Mouse (Mus musculus) left cerebral cortex, postnatal 14 days (tissue): ENCODE results near the gene Calr. TPM values are rescaled to one million over a fixed set of nuclear protein-coding genes. Genes with fewer than 3 reads are reported as not detected.
"Not testable (repeated sequence)": the region's sequence is repeated elsewhere in the genome, so short reads cannot be mapped to it uniquely, and the experiment has no call there.

Source experiments
- DNase-seq, 2 experiments: peaks; one replicate each; pipeline ENCODE4 v3.0.0; 2021 to 2022; ENCODE audit warnings: low spot score in 2 of 2, mixed read lengths in 1 of 2
- intact Hi-C: fragments of 180-260 bp; cut with DNase I; formaldehyde crosslinking; loops from one replicate; pipeline ENCODE4 v1.15.1; 2025
- total RNA-seq, 2 experiments: library from RNA; stranded (reverse); gene quantifications; 2 replicates each; pipeline ENCODE4 v1.2.3; 2021

Calr gene
- total RNA-seq, 2 experiments from 2014 or later: 495 to 553 TPM

- DNase-seq, intact Hi-C loops: not testable (repeated sequence)
Observed at GRCm38 (mm10) chr8:84826518-84826917, 20.2 kb downstream of the Calr start.

GRCm38 (mm10) chr8:84825636-84826035 is 21.1 kb downstream of the Calr start:
- intact Hi-C loops: no loop called here
- DNase-seq: no peak

- intact Hi-C loops: no loop called here
- DNase-seq: peak; percentile 68 to 76
Observed at GRCm38 (mm10) chr8:84823653-84824052, 23.1 kb downstream of the Calr start.

GRCm38 (mm10) chr8:84822723-84823122 is 24.0 kb downstream of the Calr start, which contains the start of gene Dand5:
Gene Dand5 (minus strand): TSS chr8:84822823.
- intact Hi-C loops: no loop called here
- DNase-seq: no peak

- intact Hi-C loops: loop anchor here (5.0 kb wide), 1 partner anchor 179 kb away; no protein-coding TSS in a partner anchor
- DNase-seq: no peak
Observed at GRCm38 (mm10) chr8:84816117-84816516, 30.6 kb downstream of the Calr start.

GRCm38 (mm10) chr8:84815547-84815946 is 31.2 kb downstream of the Calr start:
- intact Hi-C loops: loop anchor here (5.0 kb wide), 1 partner anchor 178 kb away; no protein-coding TSS in a partner anchor
- DNase-seq: peak; percentile 97 to 98

- intact Hi-C loops: loop anchor here (5.0 kb wide), 2 partner anchors 177 to 222 kb away; no protein-coding TSS in a partner anchor
- no peak for DNase-seq
Observed at GRCm38 (mm10) chr8:84814555-84815441, 31.9 kb downstream of the Calr start.

- DNase-seq: no peak
- intact Hi-C loops: loop anchor here (5.0 kb wide), 1 partner anchor 222 kb away; no protein-coding TSS in a partner anchor
Observed at GRCm38 (mm10) chr8:84814240-84814554, 32.5 kb downstream of the Calr start.

- intact Hi-C loops: loop anchor here (1.0 to 5.0 kb wide), 3 partner anchors 105 to 222 kb away; no protein-coding TSS in a partner anchor
- peak in 1 of 2 experiments; percentile 69 for DNase-seq
Observed at GRCm38 (mm10) chr8:84813830-84814229, 32.9 kb downstream of the Calr start.

- intact Hi-C loops: loop anchor here (1.0 to 5.0 kb wide), 3 partner anchors 104 to 221 kb away; no protein-coding TSS in a partner anchor
- DNase-seq: peak; percentile 87 to 90
Observed at GRCm38 (mm10) chr8:84813059-84813458, 33.7 kb downstream of the Calr start.

- DNase-seq: no peak
- intact Hi-C loops: loop anchor here (5.0 kb wide), 1 partner anchor 219 kb away; no protein-coding TSS in a partner anchor
Observed at GRCm38 (mm10) chr8:84811303-84811702, 35.4 kb downstream of the Calr start.

GRCm38 (mm10) chr8:84810896-84811295 is 35.8 kb downstream of the Calr start:
- intact Hi-C loops: loop anchor here (1.0 to 5.0 kb wide), 2 partner anchors 74 to 219 kb away; no protein-coding TSS in a partner anchor
- DNase-seq: peak; percentile 98

- DNase-seq: no peak
- intact Hi-C loops: loop anchor here (1.0 to 5.0 kb wide), 2 partner anchors 73 to 218 kb away; no protein-coding TSS in a partner anchor
Observed at GRCm38 (mm10) chr8:84809941-84810280, 36.8 kb downstream of the Calr start.

GRCm38 (mm10) chr8:84809109-84809940 is 37.4 kb downstream of the Calr start:
- intact Hi-C loops: no loop called here
- no peak for DNase-seq

GRCm38 (mm10) chr8:84806031-84806430 is 40.7 kb downstream of the Calr start:
- no peak for DNase-seq
- intact Hi-C loops: no loop called here

GRCm38 (mm10) chr8:84799999-84800831 is 46.5 kb downstream of the Calr start, which contains the start of gene Nfix:
Gene Nfix (minus strand): TSS chr8:84800344.
- intact Hi-C loops: loop anchor here (2.0 kb wide), 1 partner anchor 21 kb away; no protein-coding TSS in a partner anchor
- DNase-seq: peak; percentile 55 to 85

- no peak for DNase-seq
- intact Hi-C loops: loop anchor here (2.0 kb wide), 1 partner anchor 21 kb away; no protein-coding TSS in a partner anchor
Observed at GRCm38 (mm10) chr8:84799136-84799931, 47.4 kb downstream of the Calr start.
